Mouse (Mus musculus) cerebellum, adult 18-20 months (tissue): ENCODE measurements around the gene Egfem1.

Experiments
- DNase-seq, 2 experiments: peaks; one replicate each; pipeline ENCODE4 v3.0.0; 2021

The Egfem1 gene

GRCm38 (mm10) chr3:29135176-29136064, 53.6 kb downstream of the Egfem1 start:
- no peak for DNase-seq

- DNase-seq: no peak
Measured at GRCm38 (mm10) chr3:29136065-29136955, 54.5 kb downstream of the Egfem1 start.

- no peak for DNase-seq
Measured at GRCm38 (mm10) chr3:29168401-29168800, 86.6 kb downstream of the Egfem1 start.

- DNase-seq: no peak
Measured at GRCm38 (mm10) chr3:29169003-29169402, 87.2 kb downstream of the Egfem1 start.

GRCm38 (mm10) chr3:29176991-29177390, 95.2 kb downstream of the Egfem1 start:
- no peak for DNase-seq

GRCm38 (mm10) chr3:29182988-29183387, 101.2 kb downstream of the Egfem1 start:
- DNase-seq: no peak

- DNase-seq: no peak
Measured at GRCm38 (mm10) chr3:29183615-29184198, 101.9 kb downstream of the Egfem1 start.

- no peak for DNase-seq
Measured at GRCm38 (mm10) chr3:29184486-29185241, 102.8 kb downstream of the Egfem1 start.

- DNase-seq: no peak
Measured at GRCm38 (mm10) chr3:29190263-29190662, 108.4 kb downstream of the Egfem1 start.

- no peak for DNase-seq
Measured at GRCm38 (mm10) chr3:29197727-29198512, 116.1 kb downstream of the Egfem1 start.

- DNase-seq: no peak
Measured at GRCm38 (mm10) chr3:29200601-29201000, 118.8 kb downstream of the Egfem1 start.

GRCm38 (mm10) chr3:29202536-29202935, 120.7 kb downstream of the Egfem1 start:
- DNase-seq: no peak

GRCm38 (mm10) chr3:29222414-29222813, 140.6 kb downstream of the Egfem1 start:
- DNase-seq: no peak

GRCm38 (mm10) chr3:29229712-29230111, 147.9 kb downstream of the Egfem1 start:
- no peak for DNase-seq

- no peak for DNase-seq
Measured at GRCm38 (mm10) chr3:29235477-29235876, 153.7 kb downstream of the Egfem1 start.

- DNase-seq: no peak
Measured at GRCm38 (mm10) chr3:29236517-29236916, 154.7 kb downstream of the Egfem1 start.

- no peak for DNase-seq
Measured at GRCm38 (mm10) chr3:29243600-29243999, 161.8 kb downstream of the Egfem1 start.

GRCm38 (mm10) chr3:29291633-29292032, 209.8 kb downstream of the Egfem1 start:
- DNase-seq: no peak

GRCm38 (mm10) chr3:29292251-29292650, 210.4 kb downstream of the Egfem1 start:
- DNase-seq: no peak

GRCm38 (mm10) chr3:29293230-29293629, 211.4 kb downstream of the Egfem1 start:
- no peak for DNase-seq

GRCm38 (mm10) chr3:29342223-29342791, 260.5 kb downstream of the Egfem1 start:
- DNase-seq: no peak
